Mouse (Mus musculus): ENCODE results near the gene Tnrc6c.

The Tnrc6c gene

DNA sequence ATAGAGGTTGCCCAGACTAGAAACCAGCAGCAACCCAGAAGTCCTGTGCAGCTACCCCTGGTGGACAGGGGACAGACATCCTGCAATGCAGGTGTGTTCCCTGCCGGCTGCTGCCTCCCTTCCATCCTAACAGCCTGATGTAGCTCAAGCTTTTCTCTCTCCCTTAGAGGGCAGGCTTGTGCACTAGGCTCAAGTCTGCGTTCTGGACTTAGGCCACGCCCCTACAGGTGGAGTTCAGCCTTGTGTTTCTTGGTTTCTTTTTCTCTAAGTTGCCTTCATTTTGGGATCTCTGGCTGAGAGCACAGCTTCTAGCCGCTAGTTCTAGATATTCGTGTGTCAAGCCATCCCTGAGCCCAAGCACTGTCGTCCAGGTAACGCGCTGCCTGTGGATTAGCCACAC, 31.9 kb downstream of the Tnrc6c start:
- Histone ChIP-seq H3K36me3 (ENCODE audit: insufficient read depth, low read length) (peaks cover 6% of the 10 kb centered on the region), H3K27me3 (ENCODE audit: insufficient read depth, low read length) (no peaks in the 10 kb centered on the region), H3K4me1 (replicated peaks; ENCODE audit: low read depth, low read length) (peaks cover 72% of the 10 kb centered on the region), H3K4me3 (replicated peaks; ENCODE audit: low read length) (peak overlapping the region; percentile 8; the same call in 1 of the 2 replicates), H3K9me3 (ENCODE audit: low read length) (no peaks in the 10 kb centered on the region)
- TF ChIP-seq CTCF (conservative IDR thresholded peaks at IDR 0.05; ENCODE audit: low read length), result peak; percentile 33
- no peak for TF ChIP-seq NANOG (IDR thresholded peaks at IDR 0.05; ENCODE audit: borderline replicate concordance, low read length)

DNA sequence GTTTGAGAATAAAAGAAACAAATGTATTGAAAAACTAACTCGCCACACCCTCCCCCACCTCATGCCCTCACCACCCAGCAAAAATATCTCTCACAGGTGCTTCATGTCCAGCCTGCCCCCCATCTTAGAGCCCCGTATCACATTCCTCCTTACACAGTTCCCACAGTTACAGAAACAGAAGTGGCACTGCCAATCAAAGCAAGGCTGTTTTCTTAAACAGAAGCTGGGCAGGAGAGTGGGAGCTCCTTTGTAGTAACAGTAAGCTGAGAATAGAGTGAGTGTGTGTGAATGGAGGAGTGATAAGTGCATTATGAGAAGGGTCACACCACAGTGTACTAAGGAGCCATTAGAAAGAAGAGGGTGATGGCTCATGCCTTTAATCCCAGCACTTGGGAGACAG, 34.5 kb downstream of the Tnrc6c start:
- Histone ChIP-seq H3K9me3 (ENCODE audit: low read length) (no peaks in the 10 kb centered on the region), H3K36me3 (ENCODE audit: insufficient read depth, low read length) (no peaks in the 10 kb centered on the region), H3K4me3 (replicated peaks; ENCODE audit: low read length) (no peak overlapping the region), H3K27me3 (ENCODE audit: insufficient read depth, low read length) (no peaks in the 10 kb centered on the region), H3K4me1 (replicated peaks; ENCODE audit: low read depth, low read length) (peaks cover 69% of the 10 kb centered on the region)
- TF ChIP-seq POU5F1 (IDR thresholded peaks at IDR 0.05; ENCODE audit: borderline replicate concordance, low read length) (no peak), NANOG (IDR thresholded peaks at IDR 0.05; ENCODE audit: borderline replicate concordance, low read length) (no peak), CTCF (conservative IDR thresholded peaks at IDR 0.05; ENCODE audit: low read length) (no peak)

DNA sequence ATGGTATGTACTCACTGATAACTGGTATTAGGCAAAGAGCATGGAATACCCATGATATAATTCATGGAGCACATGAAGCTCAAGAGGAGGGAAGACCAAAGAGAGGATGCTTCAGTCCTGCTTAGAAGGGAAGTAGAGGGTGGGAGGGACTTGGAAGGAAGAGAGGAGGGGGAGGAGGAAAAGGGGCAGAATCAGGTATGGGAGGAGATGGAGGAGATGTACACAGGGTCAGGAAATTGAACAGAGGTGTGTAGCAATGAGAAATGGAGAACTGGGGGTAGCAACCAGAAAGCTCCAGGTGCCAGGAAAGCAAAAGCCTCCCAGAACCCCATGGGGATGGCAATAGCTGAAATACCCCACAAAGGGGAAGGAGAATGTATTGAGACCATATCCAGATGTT, 37.2 kb downstream of the Tnrc6c start:
- no peak overlapping the region for H3K4me3 ChIP-seq (replicated peaks; ENCODE audit: low read length)
- H3K4me1 ChIP-seq (replicated peaks; ENCODE audit: low read depth, low read length), result peaks cover 70% of the 10 kb centered on the region
- H3K27me3 ChIP-seq (ENCODE audit: insufficient read depth, low read length), result no peaks in the 10 kb centered on the region
- H3K36me3 ChIP-seq (ENCODE audit: insufficient read depth, low read length), result no peaks in the 10 kb centered on the region
- no peaks in the 10 kb centered on the region for H3K9me3 ChIP-seq (ENCODE audit: low read length)
- TF ChIP-seq NANOG (IDR thresholded peaks at IDR 0.05; ENCODE audit: borderline replicate concordance, low read length) (no peak), CTCF (conservative IDR thresholded peaks at IDR 0.05; ENCODE audit: low read length) (no peak), POU5F1 (IDR thresholded peaks at IDR 0.05; ENCODE audit: borderline replicate concordance, low read length) (no peak)

DNA sequence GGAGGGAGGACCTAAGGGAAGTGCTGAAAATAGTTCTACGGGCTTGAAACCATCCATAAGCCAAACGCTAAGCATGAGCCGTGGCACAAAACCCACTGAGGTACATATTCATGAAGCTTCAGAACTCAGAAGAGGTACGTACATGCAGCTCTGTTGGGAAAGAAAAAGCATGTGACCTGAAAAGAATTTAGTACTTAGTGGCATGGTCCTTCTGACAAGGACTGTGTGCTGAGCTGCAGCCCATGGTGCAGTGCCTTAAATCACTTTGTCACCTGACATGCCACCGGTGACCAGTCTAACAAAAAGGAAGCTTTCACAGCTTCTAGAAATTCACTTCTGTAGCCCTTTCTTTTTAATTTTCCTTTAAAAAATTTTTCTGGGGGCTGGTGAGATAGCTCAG, 40.0 kb downstream of the Tnrc6c start:
- Histone ChIP-seq H3K36me3 (ENCODE audit: insufficient read depth, low read length) (no peaks in the 10 kb centered on the region), H3K4me1 (replicated peaks; ENCODE audit: low read depth, low read length) (peaks cover 70% of the 10 kb centered on the region), H3K9me3 (ENCODE audit: low read length) (no peaks in the 10 kb centered on the region), H3K27me3 (ENCODE audit: insufficient read depth, low read length) (no peaks in the 10 kb centered on the region), H3K4me3 (replicated peaks; ENCODE audit: low read length) (no peak overlapping the region)
- TF ChIP-seq POU5F1 (IDR thresholded peaks at IDR 0.05; ENCODE audit: borderline replicate concordance, low read length) (no peak), CTCF (conservative IDR thresholded peaks at IDR 0.05; ENCODE audit: low read length) (no peak), NANOG (IDR thresholded peaks at IDR 0.05; ENCODE audit: borderline replicate concordance, low read length) (no peak)

DNA sequence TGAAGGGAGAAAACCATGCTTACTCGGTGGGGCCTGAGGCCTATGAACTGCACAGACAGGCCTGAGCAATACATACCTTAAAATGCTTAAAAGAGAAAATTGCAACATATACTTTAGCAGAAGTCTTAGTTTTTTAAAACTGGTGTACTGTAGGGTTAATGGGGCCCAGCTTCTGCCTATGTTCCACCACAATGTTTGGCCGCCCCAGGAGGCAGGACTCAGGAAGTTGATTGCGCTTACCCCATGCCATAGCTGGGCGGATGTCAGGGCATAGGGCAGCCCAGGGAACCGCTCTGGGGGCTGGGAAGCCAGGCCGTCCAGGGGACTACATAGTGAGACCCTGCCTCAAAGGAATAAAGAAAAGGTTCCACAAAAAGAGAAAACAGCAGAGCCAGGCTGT, 42.5 kb downstream of the Tnrc6c start:
- H3K4me1 ChIP-seq (replicated peaks; ENCODE audit: low read depth, low read length), result peaks cover 72% of the 10 kb centered on the region
- peaks cover 6% of the 10 kb centered on the region; the same call in 1 of the 2 replicates for H3K36me3 ChIP-seq (ENCODE audit: insufficient read depth, low read length)
- TF ChIP-seq CTCF (conservative IDR thresholded peaks at IDR 0.05; ENCODE audit: low read length) (no peak), NANOG (IDR thresholded peaks at IDR 0.05; ENCODE audit: borderline replicate concordance, low read length) (no peak), POU5F1 (IDR thresholded peaks at IDR 0.05; ENCODE audit: borderline replicate concordance, low read length) (no peak)
- H3K9me3 ChIP-seq (ENCODE audit: low read length), result no peaks in the 10 kb centered on the region
- H3K27me3 ChIP-seq (ENCODE audit: insufficient read depth, low read length), result no peaks in the 10 kb centered on the region
- no peak overlapping the region for H3K4me3 ChIP-seq (replicated peaks; ENCODE audit: low read length)

DNA sequence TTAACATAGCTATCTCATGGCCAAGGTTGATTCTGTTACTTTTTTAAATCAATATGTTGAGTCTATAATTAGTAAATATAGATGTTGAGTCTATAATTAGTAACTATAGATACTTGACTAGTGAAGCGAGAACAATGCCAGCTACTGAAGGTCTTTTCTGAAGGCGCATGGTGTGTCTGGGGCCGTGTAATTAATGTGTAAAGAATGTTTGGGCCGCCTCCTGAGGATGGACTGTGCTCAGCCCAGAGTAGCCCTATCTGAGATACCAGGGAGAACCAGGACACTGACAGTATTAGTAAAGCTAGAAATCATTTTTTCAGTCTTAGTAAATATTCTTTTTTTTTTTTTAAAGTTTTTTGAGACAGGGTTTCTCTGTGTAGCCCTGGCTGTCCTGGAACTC, 46.8 kb downstream of the Tnrc6c start:
- Histone ChIP-seq H3K27me3 (ENCODE audit: insufficient read depth, low read length) (no peaks in the 10 kb centered on the region), H3K36me3 (ENCODE audit: insufficient read depth, low read length) (peaks cover 24% of the 10 kb centered on the region), H3K9me3 (ENCODE audit: low read length) (no peaks in the 10 kb centered on the region), H3K4me1 (replicated peaks; ENCODE audit: low read depth, low read length) (peaks cover 63% of the 10 kb centered on the region), H3K4me3 (replicated peaks; ENCODE audit: low read length) (no peak overlapping the region)
- TF ChIP-seq POU5F1 (IDR thresholded peaks at IDR 0.05; ENCODE audit: borderline replicate concordance, low read length) (no peak), CTCF (conservative IDR thresholded peaks at IDR 0.05; ENCODE audit: low read length) (no peak)

DNA sequence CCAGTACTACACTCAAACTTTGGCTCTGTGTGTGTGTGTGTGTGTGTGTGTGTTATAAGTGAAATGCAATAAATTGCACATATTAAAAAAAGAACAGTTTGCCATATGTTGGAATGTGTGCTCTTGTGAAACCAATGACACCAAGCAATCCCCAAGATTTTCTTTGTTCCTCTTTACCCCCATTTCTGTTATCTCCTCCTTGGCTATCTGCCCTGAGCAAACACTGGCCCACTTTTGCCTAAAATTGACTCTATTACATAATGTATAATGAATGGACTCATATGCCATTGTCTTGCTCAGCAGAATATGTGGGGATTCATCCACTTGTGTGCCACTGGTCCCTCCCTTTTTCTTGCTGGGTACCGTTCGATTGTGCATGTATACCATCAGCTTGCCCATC, 52.2 kb downstream of the Tnrc6c start:
- TF ChIP-seq CTCF (conservative IDR thresholded peaks at IDR 0.05; ENCODE audit: low read length) (no peak), NANOG (IDR thresholded peaks at IDR 0.05; ENCODE audit: borderline replicate concordance, low read length) (no peak), POU5F1 (IDR thresholded peaks at IDR 0.05; ENCODE audit: borderline replicate concordance, low read length) (no peak)
- peaks cover 54% of the 10 kb centered on the region for H3K36me3 ChIP-seq (ENCODE audit: insufficient read depth, low read length)
- H3K4me1 ChIP-seq (replicated peaks; ENCODE audit: low read depth, low read length), result peaks cover 55% of the 10 kb centered on the region

DNA sequence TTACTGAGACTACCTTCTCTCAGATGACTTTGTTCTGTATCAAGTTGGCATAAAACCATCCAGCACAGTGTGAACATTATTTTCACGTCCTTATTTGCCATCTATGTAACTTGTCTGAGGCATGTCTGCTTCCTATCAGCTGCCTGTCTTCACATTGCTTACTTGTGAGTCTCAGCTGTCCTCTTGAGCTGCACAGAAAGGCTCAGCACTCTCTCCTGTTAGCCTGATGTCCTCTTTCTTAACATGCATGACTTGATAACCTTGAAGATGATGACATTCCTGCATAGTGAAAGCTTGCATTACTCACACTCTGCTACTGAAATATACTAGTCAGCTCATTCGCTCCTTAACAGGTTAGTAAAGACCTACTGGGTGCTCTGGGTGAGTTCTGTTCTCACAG, 53.1 kb downstream of the Tnrc6c start:
- TF ChIP-seq POU5F1 (IDR thresholded peaks at IDR 0.05; ENCODE audit: borderline replicate concordance, low read length) (no peak), NANOG (IDR thresholded peaks at IDR 0.05; ENCODE audit: borderline replicate concordance, low read length) (no peak), CTCF (conservative IDR thresholded peaks at IDR 0.05; ENCODE audit: low read length) (no peak)
- Histone ChIP-seq H3K4me3 (replicated peaks; ENCODE audit: low read length) (no peak overlapping the region), H3K27me3 (ENCODE audit: insufficient read depth, low read length) (no peaks in the 10 kb centered on the region), H3K9me3 (ENCODE audit: low read length) (no peaks in the 10 kb centered on the region), H3K4me1 (replicated peaks; ENCODE audit: low read depth, low read length) (peaks cover 55% of the 10 kb centered on the region), H3K36me3 (ENCODE audit: insufficient read depth, low read length) (peaks cover 56% of the 10 kb centered on the region)

More for the DNA sequence above, 52.2 kb downstream of the Tnrc6c start:
- Histone ChIP-seq H3K27me3 (ENCODE audit: insufficient read depth, low read length) (no peaks in the 10 kb centered on the region), H3K4me3 (replicated peaks; ENCODE audit: low read length) (no peak overlapping the region), H3K9me3 (ENCODE audit: low read length) (no peaks in the 10 kb centered on the region)

DNA sequence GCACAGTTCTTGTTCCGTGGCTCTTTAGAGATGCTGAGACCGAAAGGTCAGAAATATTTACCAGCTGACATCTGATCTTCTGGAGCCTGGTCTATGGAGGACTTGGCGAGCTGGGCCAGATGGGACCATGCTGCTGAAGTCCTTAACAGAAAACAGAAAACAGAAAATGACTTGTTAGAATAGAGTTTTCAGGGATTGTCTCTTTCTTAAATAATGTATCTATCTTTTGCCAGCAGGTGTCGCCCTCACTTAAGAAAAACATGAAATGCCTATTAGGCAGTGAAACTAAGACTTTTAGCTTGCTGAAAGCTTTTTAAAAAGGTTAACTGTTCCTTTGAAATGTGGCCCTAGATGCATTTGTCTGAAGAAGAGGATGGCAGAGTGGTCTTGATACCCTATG, 55.2 kb downstream of the Tnrc6c start:
- Histone ChIP-seq H3K4me1 (replicated peaks; ENCODE audit: low read depth, low read length) (peaks cover 42% of the 10 kb centered on the region), H3K27me3 (ENCODE audit: insufficient read depth, low read length) (no peaks in the 10 kb centered on the region), H3K9me3 (ENCODE audit: low read length) (no peaks in the 10 kb centered on the region), H3K4me3 (replicated peaks; ENCODE audit: low read length) (no peak overlapping the region), H3K36me3 (ENCODE audit: insufficient read depth, low read length) (peaks cover 60% of the 10 kb centered on the region)
- TF ChIP-seq NANOG (IDR thresholded peaks at IDR 0.05; ENCODE audit: borderline replicate concordance, low read length) (no peak), POU5F1 (IDR thresholded peaks at IDR 0.05; ENCODE audit: borderline replicate concordance, low read length) (no peak), CTCF (conservative IDR thresholded peaks at IDR 0.05; ENCODE audit: low read length) (peak; percentile 12; the same call in 1 of the 2 replicates)
